Mouse (Mus musculus) brain, adult 10 weeks (tissue): ENCODE data around the gene Txndc8. TPM values are rescaled to one million over a fixed set of nuclear protein-coding genes. Genes with fewer than 3 reads are reported as not detected.

Experiments used
- polyA plus RNA-seq: library from polyadenylated mRNA; stranded (reverse); fragments of 350-450 nt; fragmentation: Illumina TruSeq; extraction: RNeasy Lipid Tissue Mini Kit (QIAGEN cat#74804); gene quantifications from one replicate; pipeline ENCODE4 v1.2.3, GENCODE M21; 2015; ENCODE audit warnings: low read depth, low replicate concordance

The Txndc8 gene
- not detected for polyA plus RNA-seq

GRCm38 (mm10) chr4:58009024-58009423 is at the start of gene Txndc8:
Gene Txndc8, minus strand, starts transcription at chr4:58009124.

GRCm38 (mm10) chr4:57956029-57956960 is 52.6 kb downstream of the Txndc8 start, which contains the start of gene Txn1:
Gene Txn1, minus strand, starts transcription at chr4:57956411.

Other genes starting within 250 kb of the Txndc8 start
- gene D630039A03Rik, start 92.8 kb downstream of the Txndc8 start, polyA plus RNA-seq: 0.36 TPM
- gene Txn1, start 52.7 kb downstream of the Txndc8 start, polyA plus RNA-seq: 150 TPM
- gene Svep1, start 197.7 kb upstream of the Txndc8 start, polyA plus RNA-seq: 0.31 TPM